Mouse (Mus musculus): Measurements from ENCODE around the gene Arsk.

The Arsk gene

GRCm38 (mm10) chr13:76098493-76099303, at the start of gene Arsk, which contains the start of gene Ttc37:
Arsk (minus strand) TSS chr13:76098660.
Ttc37 (plus strand) TSS chr13:76098734.
- in situ Hi-C loops (cut with MboI, MseI), result no loop called here

GRCm38 (mm10) chr13:76141117-76141808, 42.8 kb upstream of the Arsk start:
- in situ Hi-C loops (cut with MboI, MseI), result no loop called here

DNA sequence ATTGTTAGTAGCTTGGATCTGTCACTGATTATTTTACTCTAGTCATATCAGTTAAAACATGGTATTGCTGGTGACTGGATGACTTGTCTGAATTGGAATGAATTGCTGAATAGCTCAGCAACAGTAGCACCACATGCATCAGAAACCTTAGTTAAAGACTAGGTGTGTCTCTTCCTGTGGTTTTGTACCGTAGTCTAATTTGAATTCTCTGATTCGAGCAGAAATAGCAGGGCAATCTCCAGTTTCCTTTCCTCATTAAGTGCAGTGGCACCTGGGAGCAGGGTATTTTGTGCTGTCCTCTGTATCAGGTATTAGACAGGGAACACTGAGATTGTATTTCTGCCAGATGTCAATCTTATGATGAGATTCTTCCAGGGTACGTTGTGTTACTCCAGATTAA, 40.4 kb upstream of the Arsk start:
- in situ Hi-C loops (cut with MboI, MseI), result no loop called here

DNA sequence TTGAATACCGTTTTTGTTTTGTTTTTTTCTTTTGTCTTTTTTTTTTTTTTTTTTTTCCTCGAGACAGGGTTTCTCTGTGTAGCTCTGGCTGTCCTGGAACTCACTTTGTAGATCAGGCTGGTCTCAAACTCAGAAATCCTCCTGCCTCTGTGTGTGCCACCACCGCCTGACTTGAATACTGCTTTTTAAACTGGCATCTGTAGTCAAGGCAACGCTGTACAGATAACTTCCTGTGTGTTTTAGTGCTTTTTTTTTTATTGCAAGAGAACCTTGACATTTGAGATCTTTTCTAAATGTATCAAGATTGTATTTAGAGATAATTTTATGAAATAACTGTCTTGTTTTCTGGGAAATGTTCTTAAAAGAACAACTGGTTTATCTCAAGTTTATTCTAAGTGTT, 34.0 kb upstream of the Arsk start:
- in situ Hi-C loops (cut with MboI, MseI), result no loop called here

DNA sequence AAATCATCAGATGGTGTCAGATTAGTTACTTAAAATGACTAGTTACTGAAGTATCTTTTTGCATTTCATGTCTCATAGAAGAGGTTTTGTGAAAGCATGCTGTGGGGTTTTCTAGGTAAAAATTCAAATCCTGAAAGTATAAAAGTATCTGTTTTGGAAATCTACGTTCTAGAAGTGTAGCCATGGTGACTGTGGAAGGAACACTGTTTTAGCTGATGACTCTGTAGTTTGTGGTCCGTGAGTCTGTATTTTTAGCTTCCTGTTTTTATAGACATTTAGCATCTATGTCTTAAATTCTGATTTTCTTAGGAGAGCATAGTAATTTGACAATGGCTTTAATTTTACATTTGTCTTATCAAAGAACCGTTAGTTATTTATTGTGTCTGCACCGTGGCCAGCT, 30.3 kb upstream of the Arsk start:
- in situ Hi-C loops (cut with MboI, MseI), result no loop called here

- in situ Hi-C loops (cut with MboI, MseI), result no loop called here
Measured at GRCm38 (mm10) chr13:76109069-76109824, 10.8 kb upstream of the Arsk start.

DNA sequence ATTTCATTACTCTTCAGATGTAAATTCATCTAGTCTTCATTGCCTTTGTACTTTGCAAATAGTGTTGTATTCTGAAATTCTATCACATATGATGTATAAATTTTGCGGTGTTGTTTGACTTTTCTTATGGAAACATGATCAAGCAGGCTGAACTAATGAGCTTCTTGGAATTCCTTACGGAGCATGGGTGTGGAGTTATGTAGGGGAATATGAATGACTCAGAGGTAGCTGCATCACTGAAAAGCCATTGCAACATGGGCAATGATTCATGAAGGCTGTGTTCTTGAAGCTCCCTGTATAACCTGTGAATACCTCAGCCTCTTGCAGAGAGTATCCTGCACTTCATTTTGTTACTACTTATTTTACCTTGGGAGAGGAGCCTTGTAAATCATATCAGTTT, 3.5 kb upstream of the Arsk start:
- in situ Hi-C loops (cut with MboI, MseI), result no loop called here

DNA sequence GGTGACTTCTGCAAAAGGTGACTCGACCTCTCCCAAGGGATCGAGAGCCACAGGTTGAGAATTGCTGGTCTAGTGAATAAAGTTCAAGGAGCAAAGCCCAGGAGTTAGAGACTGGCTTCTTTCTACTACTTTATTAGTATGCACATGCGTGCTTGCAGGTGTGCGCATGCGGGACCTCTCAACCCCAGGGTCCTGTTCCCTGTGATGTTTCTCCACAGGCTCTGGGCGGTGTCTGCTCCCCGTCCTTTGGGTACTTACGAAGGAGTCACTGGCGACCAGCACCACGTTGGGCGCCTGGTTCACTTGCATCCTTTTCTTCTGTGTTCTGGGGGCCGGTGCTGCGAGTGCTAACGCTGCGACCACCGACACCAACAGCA, 356 bp downstream of the Arsk start:
- in situ Hi-C loops (cut with MboI, MseI), result no loop called here

DNA sequence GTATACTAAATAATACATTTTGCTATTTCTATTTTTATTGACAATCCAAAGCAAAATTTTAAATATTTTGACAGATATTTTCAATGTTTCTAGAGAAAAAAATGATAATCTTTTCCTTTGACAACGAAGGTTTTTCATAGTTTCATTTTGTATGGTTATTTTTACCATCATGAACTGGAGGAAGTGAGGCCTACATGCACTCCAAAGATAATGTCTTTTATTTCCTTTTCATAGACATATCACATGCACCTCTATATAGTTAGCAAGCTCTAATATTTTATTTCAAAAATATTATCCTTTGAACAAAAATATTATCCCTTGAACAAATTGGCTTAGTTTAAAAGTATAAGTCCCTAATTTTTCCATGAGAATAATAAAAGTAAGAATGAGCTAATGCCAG, 24.1 kb downstream of the Arsk start:
- in situ Hi-C loops (cut with MboI, MseI), result no loop called here

DNA sequence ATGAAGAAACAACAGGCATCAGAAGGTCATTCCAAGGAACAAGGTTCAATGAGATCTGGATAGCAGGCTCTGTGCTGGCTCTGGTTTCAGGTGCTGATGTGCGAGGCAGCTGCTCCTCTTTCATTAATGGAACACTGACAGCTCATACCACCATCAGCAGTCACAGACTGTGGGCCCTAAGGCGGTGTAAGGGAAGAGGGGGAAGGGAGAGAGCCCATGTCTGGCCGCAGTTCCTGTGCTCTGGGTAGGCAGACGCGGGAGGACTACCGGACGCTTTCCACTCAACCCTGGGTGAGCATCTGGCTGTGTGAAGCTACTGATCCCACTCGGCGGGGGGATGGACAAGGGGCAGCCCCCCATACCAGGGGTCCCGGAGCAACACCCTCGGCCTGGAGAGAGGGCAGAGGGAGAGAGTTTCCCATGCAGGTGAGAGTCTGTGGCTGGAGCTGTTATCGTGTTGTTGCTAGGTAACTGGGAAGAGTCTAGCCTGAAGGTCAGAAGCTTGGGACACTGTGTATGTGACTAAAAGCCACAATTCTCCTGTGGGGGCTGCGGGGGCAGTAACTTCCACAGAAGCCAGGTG, 34.0 kb downstream of the Arsk start:
- in situ Hi-C loops (cut with MboI, MseI), result no loop called here

- in situ Hi-C loops (cut with MboI, MseI), result no loop called here
Measured at GRCm38 (mm10) chr13:76063548-76063947, 34.9 kb downstream of the Arsk start.

DNA sequence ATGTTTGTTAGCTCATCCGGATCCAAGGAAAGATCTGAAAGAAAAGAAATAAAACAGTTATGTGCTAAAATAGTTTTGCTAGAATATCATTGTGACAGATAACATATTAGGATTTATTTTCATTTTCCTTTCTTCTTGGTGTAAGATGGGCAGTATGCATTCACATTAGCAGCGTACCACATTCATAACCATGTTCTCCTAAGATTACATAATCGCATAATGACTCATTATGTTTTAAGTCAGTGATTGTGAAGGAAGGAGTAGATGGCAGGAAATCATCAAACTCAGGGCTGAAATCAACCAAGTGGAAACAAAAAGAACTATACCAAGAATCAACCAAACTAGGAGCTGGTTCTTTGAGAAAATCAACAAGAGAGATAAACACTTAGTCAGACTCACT, 35.9 kb downstream of the Arsk start:
- in situ Hi-C loops (cut with MboI, MseI), result no loop called here

GRCm38 (mm10) chr13:76062126-76062525, 36.3 kb downstream of the Arsk start:
- in situ Hi-C loops (cut with MboI, MseI), result no loop called here

- in situ Hi-C loops (cut with MboI, MseI), result no loop called here
Measured at GRCm38 (mm10) chr13:76059591-76059990, 38.9 kb downstream of the Arsk start.

DNA sequence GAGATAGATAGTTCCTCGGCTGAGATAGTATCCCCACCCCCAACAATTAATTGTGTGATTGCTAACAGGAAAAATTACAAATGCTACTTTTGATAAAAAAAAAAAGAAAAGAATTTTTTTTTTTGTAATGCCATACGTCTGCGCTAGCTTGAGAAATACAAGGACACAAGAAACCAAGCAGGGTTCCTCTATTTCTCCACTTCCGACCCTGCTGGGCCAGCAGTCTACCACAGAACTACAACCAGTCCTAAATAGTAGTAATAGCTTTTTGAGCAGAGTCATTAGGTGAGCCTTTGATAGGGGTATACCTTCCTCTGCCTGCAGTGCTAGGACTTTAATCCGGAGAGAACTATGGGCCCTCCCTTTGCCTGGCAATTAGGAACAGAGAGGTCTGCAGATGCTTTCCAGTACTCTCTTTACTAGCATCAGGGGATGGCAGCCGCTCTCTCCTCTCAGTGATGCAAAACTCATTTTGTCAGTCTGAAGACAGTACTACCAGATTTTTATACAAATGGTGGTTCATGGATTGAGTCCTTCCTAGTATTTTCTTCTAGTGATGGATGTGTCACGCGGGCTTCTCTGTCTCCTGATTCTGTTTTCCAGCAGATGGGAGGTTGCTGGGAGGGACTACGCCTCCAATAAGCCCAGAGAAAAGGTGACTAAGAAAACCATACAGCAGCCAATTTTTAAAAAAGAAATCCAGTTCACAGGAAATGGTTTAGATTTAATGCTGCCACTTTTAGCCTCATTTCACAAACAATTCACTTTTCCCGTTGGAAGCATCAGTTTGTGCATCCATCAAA, 41.0 kb downstream of the Arsk start:
- in situ Hi-C loops (cut with MboI, MseI), result no loop called here

DNA sequence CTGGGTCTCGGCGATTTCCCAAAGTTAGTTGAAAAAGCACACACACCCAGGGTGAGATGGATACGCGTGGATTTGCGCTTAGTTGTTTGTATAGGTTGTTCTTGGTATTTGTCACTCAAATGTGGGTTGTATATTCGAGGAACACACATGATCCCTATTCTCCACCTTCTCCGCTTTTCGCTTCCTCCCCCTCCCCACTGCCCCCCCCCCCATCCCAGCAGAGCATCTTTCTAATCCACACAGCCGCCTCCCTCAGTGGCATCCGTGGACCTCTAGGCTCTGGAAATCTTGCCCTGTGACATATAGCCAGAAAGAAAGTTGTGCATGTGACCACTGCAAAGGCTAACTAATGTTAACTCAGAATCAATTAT, 41.6 kb downstream of the Arsk start, which contains the start of gene Gpr150:
Gene Gpr150 (minus strand): TSS at position 101 of the 371 bp plus-strand sequence.
- in situ Hi-C loops (cut with MboI, MseI), result no loop called here

- in situ Hi-C loops (cut with MboI, MseI), result no loop called here
Measured at GRCm38 (mm10) chr13:76056261-76056724, 42.2 kb downstream of the Arsk start.

- in situ Hi-C loops (cut with MboI, MseI), result no loop called here
Measured at GRCm38 (mm10) chr13:76055391-76056232, 42.8 kb downstream of the Arsk start.

- in situ Hi-C loops (cut with MboI, MseI), result no loop called here
Measured at GRCm38 (mm10) chr13:76044971-76045370, 53.5 kb downstream of the Arsk start.

DNA sequence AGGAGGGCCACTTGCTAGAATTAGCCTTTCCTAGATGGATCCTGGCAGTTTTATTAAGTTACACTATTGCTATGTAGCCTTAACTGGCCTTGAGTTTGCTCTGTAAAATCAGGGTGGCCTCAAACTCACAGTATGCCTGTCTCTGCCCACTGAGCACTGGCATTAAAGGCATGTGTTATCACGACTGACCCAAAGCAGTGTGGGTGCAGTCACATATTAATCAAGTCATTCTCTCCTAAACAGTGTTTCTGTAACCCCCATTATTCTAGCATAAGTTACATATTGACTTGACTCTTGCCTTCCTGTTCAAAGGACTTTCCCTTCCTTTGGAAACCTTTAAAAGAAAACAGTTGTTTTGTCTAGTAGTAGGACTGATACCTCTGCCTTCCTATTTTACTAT, 56.0 kb downstream of the Arsk start:
- in situ Hi-C loops (cut with MboI, MseI), result no loop called here
